ENCODE assay signal across 16 mouse cellular contexts in the genomic region with DNA sequence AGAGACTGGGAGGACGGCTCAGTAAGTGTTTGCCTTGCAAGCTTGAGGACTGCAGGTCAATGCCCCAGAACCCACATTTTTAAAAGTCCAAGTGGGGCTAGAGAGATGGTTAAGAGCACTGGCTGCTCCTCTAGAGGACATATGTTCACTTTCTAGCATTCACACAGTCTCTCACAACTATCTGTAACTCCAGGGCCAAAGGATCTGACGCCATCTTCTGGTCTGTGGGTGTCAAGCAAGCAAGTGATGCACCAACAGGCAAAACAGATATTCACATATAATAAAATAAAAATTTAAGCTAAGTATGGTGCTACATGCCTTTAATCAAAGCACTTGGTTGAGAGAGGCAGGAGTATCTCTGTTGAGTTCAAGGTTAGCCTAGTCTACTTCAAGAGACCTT. TPM values are rescaled to one million over a fixed set of nuclear protein-coding genes. Genes with fewer than 3 reads are reported as not detected.
A peak's percentile ranks its signal among the peaks of the same experiment; 100 is the strongest.
DNase-seq lines count a peak whose midpoint lies in the region; ATAC-seq and TF ChIP-seq lines count a peak whose summit lies in the region.
"Had no signal": no experiment of that assay in that cellular context is flagged by ENCODE, and none has a peak within 500 bp of the region (broad histone marks: within the 10 kb centered on the region; RNA-seq: fewer than 3 reads in every experiment).

No protein-coding gene starts in this region.

- TF ChIP-seq RAD21 in MEL (IDR thresholded peaks at IDR 0.05; ENCODE audit: low read depth, low read length) = peak; percentile 78

- 63% methylated on average over 2 of the region's 2 CpGs for WGBS in hindbrain, postnatal 0 days
- WGBS in hindbrain, embryonic 13.5 days = 63% methylated on average over 2 of the region's 2 CpGs

- TF ChIP-seq CTCF in hindbrain, postnatal 0 days (IDR thresholded peaks at IDR 0.05; ENCODE audit: low read depth) = peak; percentile 38
- peak; percentile 53 to 75 (median 62) for TF ChIP-seq CTCF in MEL (IDR thresholded peaks at IDR 0.05 in 2 of 3, conservative IDR thresholded peaks at IDR 0.05 in 1 of 3; ENCODE audit: control insufficient read depth in 1 of 3, insufficient read depth in 1 of 3, low read depth in 2 of 3, low read length in 3 of 3, poor library complexity in 1 of 3, severe bottlenecking in 1 of 3)

- DNase-seq in hindbrain, postnatal 0 days (ENCODE audit: low spot score) = peak; percentile 9
- DNase-seq in lung, postnatal 36 days = peak; percentile 18
- no peak for DNase-seq in lung, postnatal 25 days (ENCODE audit: low spot score)
- DNase-seq in MEL (ENCODE audit: low read depth, low spot score) (peak; percentile 66), adipocyte (ENCODE audit: low spot score) (no peak)
- DNase-seq in induced T-regulatory cell, adult 2 months (ENCODE audit: low read depth) = peak; percentile 12
- no peak for DNase-seq in gastrocnemius, postnatal 14 days
- DNase-seq: adrenal gland, adult 2 months; cerebellum, adult 11 months; gastrocnemius, postnatal 36 days; heart, postnatal 10 days; lung, embryonic 14.5 days had no signal

- no peak overlapping the region for H3K4me2 ChIP-seq in hindbrain, postnatal 0 days (ENCODE audit: low read depth, low read length)
- H3K4me2 ChIP-seq in hindbrain, embryonic 13.5 days = no peak overlapping the region
- H3K4me2 ChIP-seq: lung, embryonic 14.5 days; midbrain, embryonic 12.5 days had no signal

- no peak overlapping the region for H3K27ac ChIP-seq in hindbrain, postnatal 0 days
- no peak overlapping the region for H3K27ac ChIP-seq in hindbrain, embryonic 13.5 days
- H3K27ac ChIP-seq in MEL (ENCODE audit: control insufficient read depth, low read depth, low read length) = no peak overlapping the region
- H3K27ac ChIP-seq: embryonic facial prominence, embryonic 10.5 days; midbrain, embryonic 12.5 days had no signal

- no peak overlapping the region for H3K4me3 ChIP-seq in hindbrain, postnatal 0 days (ENCODE audit: low read length)
- H3K4me3 ChIP-seq in hindbrain, embryonic 13.5 days = no peak overlapping the region
- no peak overlapping the region for H3K4me3 ChIP-seq in MEL (ENCODE audit: control insufficient read depth in 1 of 2, insufficient read depth in 1 of 2, low read depth in 2 of 2, low read length in 2 of 2)
- H3K4me3 ChIP-seq: embryonic facial prominence, embryonic 10.5 days; midbrain, embryonic 12.5 days had no signal

- no peak overlapping the region for H3K9ac ChIP-seq in hindbrain, postnatal 0 days (replicated peaks; ENCODE audit: low read length)
- no peak overlapping the region for H3K9ac ChIP-seq in hindbrain, embryonic 13.5 days
- no peak overlapping the region for H3K9ac ChIP-seq in MEL (ENCODE audit: control insufficient read depth, low read depth, low read length, poor library complexity, severe bottlenecking)
- H3K9ac ChIP-seq: lung, embryonic 14.5 days; midbrain, embryonic 12.5 days had no signal

- H3K36me3 ChIP-seq in hindbrain, postnatal 0 days (ENCODE audit: insufficient read depth, low read length) = no peaks in the 10 kb centered on the region
- no peaks in the 10 kb centered on the region for H3K36me3 ChIP-seq in hindbrain, embryonic 13.5 days
- H3K36me3 ChIP-seq in MEL (ENCODE audit: control insufficient read depth in 1 of 2, insufficient read depth in 2 of 2, low read length in 2 of 2) = no peaks in the 10 kb centered on the region
- H3K36me3 ChIP-seq: embryonic facial prominence, embryonic 10.5 days; midbrain, embryonic 12.5 days had no signal

- no peaks in the 10 kb centered on the region for H3K9me3 ChIP-seq in hindbrain, postnatal 0 days (ENCODE audit: low read length)
- H3K9me3 ChIP-seq in hindbrain, embryonic 13.5 days = no peaks in the 10 kb centered on the region
- no peaks in the 10 kb centered on the region for H3K9me3 ChIP-seq in MEL (replicated peaks; ENCODE audit: insufficient read depth, low read length)
- H3K9me3 ChIP-seq: embryonic facial prominence, embryonic 10.5 days; midbrain, embryonic 12.5 days had no signal

- no peaks in the 10 kb centered on the region for H3K4me1 ChIP-seq in hindbrain, postnatal 0 days (ENCODE audit: insufficient read depth, low read length)
- H3K4me1 ChIP-seq in hindbrain, embryonic 13.5 days (replicated peaks) = no peaks in the 10 kb centered on the region
- H3K4me1 ChIP-seq in MEL (ENCODE audit: control insufficient read depth in 1 of 2, insufficient read depth in 2 of 2, low read length in 2 of 2) = no peaks in the 10 kb centered on the region
- H3K4me1 ChIP-seq: embryonic facial prominence, embryonic 10.5 days; midbrain, embryonic 12.5 days had no signal

- intact Hi-C loops in gastrocnemius, postnatal 14 days (cut with DNase I; ENCODE audit: low total_unique reads) = no loop called here

- ATAC-seq in hindbrain, postnatal 0 days = no peak
- no peak for ATAC-seq in hindbrain, embryonic 13.5 days (ENCODE audit: low FRiP score)
- ATAC-seq: inflammation-experienced regulatory T-cells, adult 6 months had no signal

- H3K79me2 ChIP-seq in MEL (ENCODE audit: control insufficient read depth, insufficient read depth, low read length, poor library complexity) = no peaks in the 10 kb centered on the region

- no peaks in the 10 kb centered on the region for H3K27me3 ChIP-seq in hindbrain, postnatal 0 days (ENCODE audit: insufficient read depth, low read length)
- no peaks in the 10 kb centered on the region for H3K27me3 ChIP-seq in hindbrain, embryonic 13.5 days
- H3K27me3 ChIP-seq in MEL (ENCODE audit: control insufficient read depth in 1 of 2, insufficient read depth in 2 of 2, low read length in 2 of 2) = no peaks in the 10 kb centered on the region
- H3K27me3 ChIP-seq: midbrain, embryonic 12.5 days had no signal

- no peak for TF ChIP-seq POLR2A in MEL (IDR thresholded peaks at IDR 0.05; ENCODE audit: control insufficient read depth in 1 of 2, insufficient read depth in 1 of 2, low read depth in 1 of 2, low read length in 2 of 2, poor library complexity in 1 of 2)

- no peak for TF ChIP-seq EP300 in MEL (IDR thresholded peaks at IDR 0.05; ENCODE audit: low read depth in 1 of 2, low read length in 2 of 2)

TF ChIP-seq in MEL, 35 proteins besides CTCF, POLR2A, EP300 and RAD21:
- TF ChIP-seq ZC3H11A (IDR thresholded peaks at IDR 0.05; ENCODE audit: low read depth, low read length) (peak; percentile 55), GABPA (IDR thresholded peaks at IDR 0.05; ENCODE audit: low read depth, low read length) (no peak), SMC3 (IDR thresholded peaks at IDR 0.05; ENCODE audit: low read depth, low read length) (peak; percentile 72), ETS1 (IDR thresholded peaks at IDR 0.05; ENCODE audit: low read depth, low read length) (no peak)

RNA-seq across cellular contexts. Expression of a gene that starts 11.3 kb away (rescaled TPM):
- 8.7 and 11.5 TPM in 2 replicates for total RNA-seq in hindbrain, postnatal 0 days (2014; rRNA removed)
- 3.5 and 4.6 TPM in 2 replicates for polyA plus RNA-seq in hindbrain, postnatal 0 days (2015; fragmentation: Nextera tagmentation; extraction: Ambion mirVana)
- 2.2 and 2.7 TPM in 2 replicates for polyA plus RNA-seq in hindbrain, embryonic 13.5 days (2015; fragmentation: Nextera tagmentation; extraction: Ambion mirVana)
- total RNA-seq in MEL (2012; rRNA removed) = 4.2 and 5.2 TPM in 2 replicates
- 1 to 10 TPM in 1 of 2 experiments, not detected in 1; 8.6 TPM for polyA plus RNA-seq in MEL (2012; ENCODE audit: insufficient read depth in 1 of 2, insufficient read length in 2 of 2, low read depth in 1 of 2, low replicate concordance in 2 of 2, missing spikeins in 1 of 2)
- 1 to 10 TPM; 4.1 to 4.2 TPM for total RNA-seq in gastrocnemius, postnatal 14 days (2021)

Comparison
In these comparisons a context has a peak if more than half of its experiments do, and no peak if none do; other contexts are left out.
1. DNase-seq: peak in hindbrain, postnatal 0 days (single experiment), lung, postnatal 36 days (single experiment), MEL (single experiment) and induced T-regulatory cell, adult 2 months (single experiment); none in lung, postnatal 25 days (single experiment), gastrocnemius, postnatal 14 days (single experiment) and adipocyte (single experiment).